Mouse (Mus musculus): ENCODE results near the gene Mgam.
"Not testable (repeated sequence)": the region's sequence is repeated elsewhere in the genome, so short reads cannot be mapped to it uniquely, and the experiment has no call there.

The Mgam gene

GRCm38 (mm10) chr6:40628406-40629000 is at the start of gene Mgam:
Mgam (plus strand) TSS chr6:40628831.
- DNase-seq, result no peak

DNA sequence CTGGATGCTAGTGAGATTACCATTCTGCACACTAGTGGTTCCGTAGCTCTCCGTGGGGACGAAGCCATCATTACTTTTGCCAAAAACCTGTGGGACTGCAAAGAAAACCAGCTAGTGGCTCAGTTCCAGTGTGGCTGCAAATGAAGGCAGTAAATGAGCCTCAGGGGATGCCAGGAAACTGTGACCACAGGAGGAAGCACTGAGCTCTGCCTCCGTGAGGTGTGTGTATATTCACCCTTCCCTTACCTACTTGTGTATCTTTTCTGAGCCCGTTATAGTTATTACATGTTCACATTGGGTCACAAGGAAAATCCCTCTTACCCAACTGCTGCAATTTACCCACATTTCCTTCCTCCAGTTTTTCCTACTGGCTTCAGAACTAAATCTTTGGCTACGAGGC is 44.3 kb upstream of the Mgam start:
- DNase-seq, result no peak

- no peak for DNase-seq
Observed at GRCm38 (mm10) chr6:40585645-40586044, 43.0 kb upstream of the Mgam start, which contains the start of gene Clec5a. Clec5a (minus strand) TSS chr6:40585821.

- no peak for DNase-seq
Observed at GRCm38 (mm10) chr6:40588346-40588745, 40.3 kb upstream of the Mgam start.

GRCm38 (mm10) chr6:40594804-40595550 is 33.7 kb upstream of the Mgam start:
- DNase-seq, result no peak

DNA sequence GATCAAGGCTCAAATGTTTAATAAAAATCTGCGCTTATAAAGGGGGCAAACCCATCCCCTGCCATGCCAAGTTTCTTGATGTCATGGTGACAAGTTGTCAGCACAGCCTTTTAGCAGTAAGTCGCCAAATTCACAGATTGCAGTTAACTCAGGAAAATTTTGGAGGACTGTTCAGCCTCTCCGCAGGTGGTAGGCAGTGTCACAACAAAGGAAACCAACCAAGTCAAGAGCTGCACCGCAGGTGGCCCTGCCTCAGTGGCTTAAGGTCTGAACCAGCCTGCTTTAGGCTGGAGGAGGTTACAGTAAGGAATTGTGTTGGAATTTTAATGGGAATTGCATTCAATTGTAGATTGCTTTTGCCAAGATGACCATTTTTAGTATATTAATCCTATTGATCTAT is 30.1 kb upstream of the Mgam start:
- DNase-seq, result not testable (repeated sequence)

DNA sequence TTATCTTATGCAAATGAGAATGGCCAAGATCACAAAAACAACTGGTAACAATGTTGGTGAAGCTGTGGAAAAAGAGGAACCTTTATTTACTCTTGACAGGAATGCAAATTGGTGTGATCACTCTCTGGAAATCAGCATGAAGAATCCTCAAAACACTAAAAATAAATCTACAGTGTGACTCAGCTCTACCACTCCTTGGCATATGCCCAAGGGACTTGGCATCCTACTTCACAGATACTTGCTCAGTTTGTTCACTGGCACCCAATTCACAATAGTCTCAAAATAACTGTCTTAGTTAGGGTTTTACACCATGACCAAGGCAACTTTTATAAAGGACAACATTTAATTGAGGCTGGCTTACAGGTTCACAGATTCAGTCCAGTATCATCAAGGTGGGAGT is 21.2 kb upstream of the Mgam start:
- DNase-seq, result peak; percentile 50 to 74

GRCm38 (mm10) chr6:40610244-40610643 is 18.4 kb upstream of the Mgam start:
- no peak for DNase-seq

GRCm38 (mm10) chr6:40613260-40613852 is 15.3 kb upstream of the Mgam start, which contains the start of gene Tas2r138:
Tas2r138 (minus strand) TSS chr6:40613310.
- no peak for DNase-seq

GRCm38 (mm10) chr6:40617965-40618364 is 10.7 kb upstream of the Mgam start:
- peak; percentile 56 to 66 for DNase-seq

GRCm38 (mm10) chr6:40626111-40626510 is 2.5 kb upstream of the Mgam start:
- no peak for DNase-seq

GRCm38 (mm10) chr6:40634640-40635071 is 6.0 kb downstream of the Mgam start:
- no peak for DNase-seq

- DNase-seq, result no peak
Observed at GRCm38 (mm10) chr6:40635559-40635958, 6.9 kb downstream of the Mgam start.

GRCm38 (mm10) chr6:40637755-40638154 is 9.1 kb downstream of the Mgam start:
- no peak for DNase-seq

DNA sequence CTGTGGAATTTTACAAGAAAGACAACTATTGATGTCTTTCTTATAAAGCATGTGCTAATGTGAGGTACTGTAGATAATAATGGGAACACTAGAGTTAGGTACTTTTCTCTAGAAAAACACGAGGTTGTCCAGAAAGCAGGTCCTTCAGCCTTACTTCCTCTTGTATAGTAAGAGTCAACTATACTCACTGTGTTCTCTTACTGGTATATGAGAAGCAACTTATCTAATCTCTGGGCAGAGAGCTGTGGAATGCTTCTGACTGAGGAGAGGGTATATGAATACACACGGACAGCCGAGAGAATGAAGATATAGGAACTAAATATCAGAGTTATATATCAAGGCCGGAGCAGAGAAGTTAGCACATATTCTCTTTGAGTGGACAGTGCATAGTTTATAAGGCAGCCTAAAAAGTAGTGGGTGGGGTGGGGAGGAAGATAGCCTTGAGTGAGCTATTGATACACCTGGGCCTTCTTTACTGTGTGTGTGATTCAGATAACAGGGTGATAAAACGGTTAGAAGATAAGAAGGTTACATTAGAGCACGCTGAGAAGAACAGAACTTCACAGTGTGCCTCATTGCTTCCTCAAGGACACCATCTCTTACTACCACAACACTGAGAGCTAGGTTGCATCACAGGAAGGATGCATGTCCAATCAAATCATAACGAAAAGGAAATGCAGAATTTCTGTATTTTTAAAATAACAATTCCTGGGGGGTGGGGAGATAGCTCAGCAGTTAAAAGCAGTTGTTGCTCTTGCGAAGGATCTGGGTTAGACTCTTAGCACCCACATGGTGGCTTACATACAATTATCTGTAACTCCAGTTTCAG is 12.3 kb downstream of the Mgam start:
- no peak for DNase-seq

DNA sequence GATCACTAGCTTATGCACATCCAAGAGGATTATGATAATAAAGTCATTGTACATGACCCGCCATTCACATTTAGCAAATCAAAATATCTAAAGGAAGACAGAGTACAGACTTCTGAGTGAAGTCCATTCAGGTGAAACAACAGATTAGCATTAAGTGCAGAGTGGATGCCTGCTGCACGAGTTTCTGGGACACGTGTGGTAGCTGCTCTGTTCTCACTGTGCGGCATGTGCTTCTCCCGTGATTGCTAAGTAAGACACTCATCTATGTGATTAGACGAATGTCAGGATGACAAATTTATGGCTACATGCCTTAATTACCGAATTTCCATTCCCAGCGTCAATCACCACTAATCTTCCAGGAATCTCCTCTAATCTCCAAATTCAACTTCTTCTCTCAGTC is 17.1 kb downstream of the Mgam start:
- DNase-seq, result no peak

- DNase-seq, result no peak
Observed at GRCm38 (mm10) chr6:40650953-40651352, 22.3 kb downstream of the Mgam start.

DNA sequence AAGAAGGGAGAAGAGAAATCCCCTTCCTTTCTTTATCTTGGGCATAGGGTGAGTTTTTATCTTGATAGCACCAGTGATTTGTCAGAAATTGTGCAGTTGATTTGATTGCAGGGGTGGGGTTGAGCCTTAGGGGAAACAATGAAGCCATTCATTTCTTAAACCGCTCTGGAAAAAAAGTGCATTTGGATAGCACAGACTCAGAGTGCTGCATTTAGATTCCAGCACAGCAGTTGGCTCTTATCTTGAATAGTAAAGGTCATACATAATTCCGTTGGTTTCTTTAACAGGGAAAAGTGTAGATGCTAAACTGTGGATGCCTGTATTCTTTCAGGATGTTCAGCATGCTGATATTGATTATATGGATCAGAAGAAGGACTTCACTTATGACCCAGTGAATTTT is 32.3 kb downstream of the Mgam start:
- no peak for DNase-seq

- DNase-seq, result peak; percentile 2 to 38
Observed at GRCm38 (mm10) chr6:40689180-40689579, 60.5 kb downstream of the Mgam start.

GRCm38 (mm10) chr6:40692007-40692406 is 63.4 kb downstream of the Mgam start:
- DNase-seq, result not testable (repeated sequence)

DNA sequence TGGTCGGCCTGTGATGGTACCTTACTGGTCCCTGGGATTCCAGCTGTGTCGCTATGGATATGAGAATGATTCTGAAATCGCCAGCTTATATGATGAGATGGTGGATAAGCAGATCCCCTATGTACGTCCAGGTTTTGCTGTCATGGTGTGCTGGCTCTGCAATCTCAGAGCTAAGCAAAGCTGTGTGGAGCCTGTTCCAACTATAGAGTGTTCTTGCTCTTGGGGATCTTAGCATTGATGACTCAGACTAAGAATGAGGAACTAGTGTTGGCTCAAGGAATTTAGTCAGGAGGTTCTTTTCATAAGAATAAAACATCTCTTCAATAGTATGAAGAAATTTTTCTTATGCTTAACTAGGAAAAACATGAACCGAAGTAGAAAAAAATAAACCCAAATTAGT is 84.9 kb downstream of the Mgam start:
- DNase-seq, result not testable (repeated sequence)

DNA sequence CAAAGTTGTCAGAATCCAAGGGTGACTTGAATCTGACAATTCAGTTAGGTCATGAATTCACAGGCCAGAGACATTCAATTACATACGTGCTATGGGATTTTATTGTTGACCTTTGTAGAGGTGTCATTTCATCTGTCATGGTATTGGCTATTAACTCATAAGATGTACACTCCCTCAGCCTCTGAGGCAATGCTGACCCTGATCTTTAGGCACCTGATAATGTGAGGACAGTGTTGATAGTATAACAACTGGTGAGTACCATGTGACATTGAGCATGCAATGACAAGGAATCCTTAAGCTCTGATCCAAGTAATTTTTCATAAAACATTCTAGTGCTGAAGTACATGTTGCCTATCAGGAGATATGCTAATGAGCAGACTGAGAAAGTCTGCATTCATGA is 87.1 kb downstream of the Mgam start:
- DNase-seq, result no peak

DNA sequence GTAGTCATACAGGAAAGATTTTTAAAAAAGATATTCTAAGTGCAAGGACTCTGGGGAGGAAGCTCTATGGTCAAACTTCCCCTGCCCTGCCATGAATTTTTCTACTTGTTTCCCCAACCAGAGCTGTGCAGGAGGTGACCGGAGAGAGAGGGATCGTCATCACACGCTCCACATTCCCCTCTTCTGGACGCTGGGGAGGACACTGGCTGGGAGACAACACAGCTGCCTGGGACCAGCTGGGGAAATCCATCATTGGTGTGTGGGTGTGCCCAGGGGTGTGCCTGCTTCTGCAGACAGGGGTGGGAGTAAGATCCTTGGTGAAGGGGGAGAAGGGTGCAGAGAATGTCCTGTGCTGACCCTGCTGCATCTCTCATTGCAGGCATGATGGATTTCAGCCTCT is 99.9 kb downstream of the Mgam start:
- not testable (repeated sequence) for DNase-seq

Measured in cerebellum, postnatal 36 days (tissue).